Mouse (Mus musculus) left cerebral cortex, postnatal 36 days (tissue): ENCODE results near the gene Smarce1. TPM values are rescaled to one million over a fixed set of nuclear protein-coding genes. Genes with fewer than 3 reads are reported as not detected.
A peak's percentile ranks its signal among the peaks of the same experiment; 100 is the strongest.
"Not testable (repeated sequence)": the region's sequence is repeated elsewhere in the genome, so short reads cannot be mapped to it uniquely, and the experiment has no call there.

Source experiments
- DNase-seq, 2 experiments: peaks; one replicate each; pipeline ENCODE4 v3.0.0; 2021 to 2022; ENCODE audit warnings: low spot score in 2 of 2, mixed read lengths in 1 of 2
- intact Hi-C: fragments of 180-260 bp; cut with DNase I; formaldehyde crosslinking; loops from one replicate; pipeline ENCODE4 v1.15.1; 2025
- total RNA-seq, 2 experiments: library from RNA; stranded (reverse); gene quantifications; 2 replicates each; pipeline ENCODE4 v1.2.3; 2021

Smarce1 gene
- total RNA-seq = 10 to 100 TPM; 53.0 to 65.2 TPM

GRCm38 (mm10) chr11:99230261-99231048 lies at the start of gene Smarce1:
Smarce1 (minus strand) TSS chr11:99231017.
- intact Hi-C loops = no loop called here
- peak; percentile 85 to 87 for DNase-seq

GRCm38 (mm10) chr11:99279986-99280385 lies 49.2 kb upstream of the Smarce1 start:
- intact Hi-C loops = no loop called here
- DNase-seq = no peak

DNA sequence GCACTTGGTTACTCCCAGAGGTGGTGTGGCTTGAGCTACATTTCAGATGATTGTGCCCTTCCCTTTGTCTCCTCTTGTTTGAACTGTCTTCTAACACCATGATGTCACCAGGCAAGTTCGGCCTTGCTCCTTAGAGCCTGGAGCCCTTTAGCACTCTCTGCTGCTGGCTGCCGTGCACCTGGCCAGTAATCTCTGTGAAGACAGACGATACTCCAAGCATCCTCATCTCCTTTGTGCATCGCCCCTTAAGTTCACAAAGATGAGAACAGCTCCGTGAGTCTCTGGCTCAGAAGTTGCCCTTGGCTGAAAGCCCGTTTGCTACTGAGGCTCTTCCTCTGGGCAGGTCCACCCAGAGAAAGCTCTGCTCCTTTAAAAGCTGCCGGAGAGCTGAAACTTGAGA lies 46.0 kb upstream of the Smarce1 start:
- intact Hi-C loops = no loop called here
- DNase-seq = no peak

DNA sequence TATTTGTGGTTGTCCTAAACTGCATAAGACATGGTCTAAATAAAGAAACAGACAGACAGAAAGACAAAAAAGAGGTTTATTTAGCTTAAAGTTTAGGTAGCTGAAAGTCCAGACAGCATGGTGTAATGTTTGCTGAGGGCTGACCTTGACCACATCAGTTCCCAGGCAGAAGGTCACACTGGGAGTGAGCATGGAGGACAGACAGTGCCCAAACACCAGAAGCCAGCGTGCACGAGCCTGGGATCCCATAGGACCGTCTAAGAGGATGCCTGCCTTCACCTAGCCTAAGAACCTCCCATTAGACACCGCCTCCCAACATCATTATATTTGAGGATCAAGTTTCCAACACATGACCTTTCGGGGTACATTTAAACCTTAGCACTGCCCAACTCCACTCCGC lies 44.8 kb upstream of the Smarce1 start:
- no peak for DNase-seq
- intact Hi-C loops = no loop called here

- no peak for DNase-seq
- intact Hi-C loops = no loop called here
Measured at GRCm38 (mm10) chr11:99272721-99273120, 41.9 kb upstream of the Smarce1 start.

DNA sequence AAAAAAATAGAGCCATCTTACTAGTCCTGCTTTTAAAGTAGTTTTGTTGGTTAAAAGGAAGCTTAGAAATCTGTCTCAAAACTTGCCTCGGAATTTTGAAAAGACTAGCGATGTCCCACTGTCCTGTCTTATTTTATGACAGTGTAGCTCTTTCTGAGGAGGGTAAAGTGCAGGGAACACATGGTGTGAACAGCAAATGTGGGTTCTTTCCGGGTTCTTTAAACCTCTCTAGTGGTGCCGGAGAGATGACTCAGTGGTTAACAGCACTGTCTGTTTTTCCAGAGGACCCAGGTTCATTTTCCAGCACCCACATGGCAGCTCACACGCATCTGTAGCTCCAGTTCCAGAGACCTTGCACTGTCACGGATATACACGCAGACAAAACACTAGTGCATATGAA lies 38.4 kb upstream of the Smarce1 start:
- DNase-seq = no peak
- intact Hi-C loops = no loop called here

- no peak for DNase-seq
- intact Hi-C loops = no loop called here
Measured at GRCm38 (mm10) chr11:99265796-99266195, 35.0 kb upstream of the Smarce1 start.

DNA sequence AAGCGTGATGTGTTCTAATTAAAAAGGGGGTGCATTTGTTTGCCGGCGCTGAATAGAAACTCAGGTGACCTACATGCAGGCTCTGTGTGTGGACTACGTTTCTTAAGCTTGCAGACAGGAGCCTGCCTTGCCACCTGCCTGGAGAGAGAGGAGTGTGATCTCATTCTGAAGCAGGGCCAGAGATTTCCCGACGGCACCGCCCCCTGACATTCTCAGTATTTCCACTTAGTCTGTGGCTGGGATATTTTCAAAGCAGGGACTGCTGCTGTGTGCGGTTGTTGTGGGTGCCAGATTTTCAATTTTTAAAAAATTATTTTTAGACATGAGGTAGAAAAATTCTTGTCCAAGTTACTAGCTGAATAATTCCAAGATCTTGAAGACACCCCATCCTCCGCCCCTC lies 34.4 kb upstream of the Smarce1 start:
- DNase-seq = peak; percentile 72 to 76
- intact Hi-C loops = no loop called here

DNA sequence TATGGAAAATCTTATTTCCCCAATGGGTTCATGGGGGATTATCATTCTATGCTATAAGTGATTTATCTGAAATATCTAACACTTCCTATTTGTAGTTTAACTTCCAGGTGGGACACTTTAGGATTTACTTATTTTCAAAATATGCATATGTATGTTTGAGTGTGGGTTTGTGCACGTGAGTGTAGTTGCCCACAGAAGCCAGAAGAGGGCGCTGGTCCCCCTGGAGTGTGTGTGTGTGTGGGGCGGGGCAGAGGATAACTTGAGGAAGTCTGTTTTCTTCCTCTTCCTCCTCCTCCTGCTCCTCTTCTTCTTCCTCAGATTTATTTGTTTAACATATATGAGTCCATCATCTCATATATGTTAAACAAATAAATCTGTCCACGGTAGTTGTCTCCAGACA lies 25.4 kb upstream of the Smarce1 start:
- no peak for DNase-seq
- intact Hi-C loops = no loop called here

GRCm38 (mm10) chr11:99255316-99255715 lies 24.5 kb upstream of the Smarce1 start:
- DNase-seq = no peak

DNA sequence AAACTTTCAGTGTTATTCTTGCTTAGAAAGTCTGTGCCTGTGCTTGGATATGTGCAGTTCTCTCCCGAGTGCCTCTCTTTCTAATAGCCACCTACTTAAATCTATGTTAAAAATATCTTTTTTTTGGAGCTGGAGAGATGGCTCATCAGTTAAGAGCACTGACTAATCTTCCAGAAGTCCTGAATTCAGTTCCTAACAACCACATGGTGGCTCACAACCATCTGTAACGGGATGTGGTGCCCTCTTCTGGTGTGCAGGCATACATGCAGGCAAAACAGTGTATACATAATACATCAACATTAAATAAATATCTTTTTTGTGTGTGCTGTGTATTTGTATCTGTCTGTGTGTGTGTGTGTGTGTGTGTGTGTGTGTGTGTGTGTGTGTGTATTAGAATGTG lies 23.1 kb upstream of the Smarce1 start:
- intact Hi-C loops = no loop called here
- no peak for DNase-seq

More at GRCm38 (mm10) chr11:99255316-99255715, 24.5 kb upstream of the Smarce1 start:
- intact Hi-C loops = no loop called here

DNA sequence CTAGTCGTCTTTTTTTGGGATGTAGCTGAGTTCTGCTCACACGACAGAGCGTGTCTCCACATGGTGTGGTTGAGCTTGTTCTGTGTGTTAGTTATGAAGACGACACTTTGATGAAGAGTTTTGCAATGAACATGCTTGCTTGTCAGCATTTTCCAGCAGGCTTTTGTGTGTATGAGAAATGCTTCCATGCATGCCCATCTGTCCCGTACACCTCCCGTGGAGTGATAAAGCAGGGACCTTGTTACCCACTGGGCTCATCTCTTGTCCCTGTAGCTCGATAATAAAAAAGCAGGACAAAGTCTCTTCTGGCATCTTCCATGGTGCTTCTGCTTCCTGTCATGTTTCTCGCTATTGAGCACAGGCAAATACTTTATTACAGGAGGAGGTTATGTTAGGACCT lies 21.9 kb upstream of the Smarce1 start:
- intact Hi-C loops = no loop called here
- no peak for DNase-seq

GRCm38 (mm10) chr11:99250666-99251065 lies 19.8 kb upstream of the Smarce1 start:
- DNase-seq = no peak
- intact Hi-C loops = no loop called here

GRCm38 (mm10) chr11:99250241-99250640 lies 19.4 kb upstream of the Smarce1 start:
- DNase-seq = peak; percentile 32 to 64
- intact Hi-C loops = no loop called here

GRCm38 (mm10) chr11:99249115-99249514 lies 18.3 kb upstream of the Smarce1 start:
- DNase-seq = no peak
- intact Hi-C loops = no loop called here

DNA sequence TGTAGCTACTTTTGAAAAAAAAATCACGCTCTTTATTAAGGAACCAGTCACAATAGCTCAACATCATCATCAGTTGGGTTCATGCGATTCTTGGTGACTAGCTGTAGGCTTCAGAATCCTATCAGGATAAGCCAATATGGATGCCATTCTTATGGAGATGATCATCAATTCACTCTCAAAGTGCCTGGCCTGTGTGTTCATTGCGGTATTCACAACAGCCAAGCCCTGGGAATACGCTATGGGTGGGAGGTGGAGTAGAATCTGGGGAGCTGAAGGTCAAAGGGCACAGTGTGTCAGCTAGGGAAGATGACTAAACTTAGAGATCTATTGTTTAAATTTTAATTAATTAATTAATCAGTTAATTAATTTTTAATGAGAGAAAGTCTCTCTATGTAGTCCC lies 17.1 kb upstream of the Smarce1 start:
- intact Hi-C loops = no loop called here
- no peak for DNase-seq

DNA sequence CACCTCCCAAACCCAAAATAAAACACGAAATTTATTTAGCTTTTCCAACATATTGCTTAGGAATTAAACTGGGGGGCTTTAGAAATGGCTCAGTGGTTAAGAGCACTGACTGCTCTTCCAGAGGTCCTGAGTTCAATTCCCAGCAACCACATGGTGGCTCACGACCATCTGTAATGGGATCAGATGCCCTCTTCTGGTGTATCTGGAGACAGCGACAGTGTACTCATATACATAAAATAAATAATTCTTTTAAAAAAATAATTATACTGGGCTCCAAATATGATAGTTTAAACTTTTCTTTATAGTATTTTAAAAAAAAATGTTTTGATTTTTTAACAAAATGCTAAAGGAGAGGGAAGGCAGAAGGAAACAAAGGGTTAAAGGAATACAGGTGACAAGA lies 13.7 kb upstream of the Smarce1 start:
- intact Hi-C loops, DNase-seq: not testable (repeated sequence)

DNA sequence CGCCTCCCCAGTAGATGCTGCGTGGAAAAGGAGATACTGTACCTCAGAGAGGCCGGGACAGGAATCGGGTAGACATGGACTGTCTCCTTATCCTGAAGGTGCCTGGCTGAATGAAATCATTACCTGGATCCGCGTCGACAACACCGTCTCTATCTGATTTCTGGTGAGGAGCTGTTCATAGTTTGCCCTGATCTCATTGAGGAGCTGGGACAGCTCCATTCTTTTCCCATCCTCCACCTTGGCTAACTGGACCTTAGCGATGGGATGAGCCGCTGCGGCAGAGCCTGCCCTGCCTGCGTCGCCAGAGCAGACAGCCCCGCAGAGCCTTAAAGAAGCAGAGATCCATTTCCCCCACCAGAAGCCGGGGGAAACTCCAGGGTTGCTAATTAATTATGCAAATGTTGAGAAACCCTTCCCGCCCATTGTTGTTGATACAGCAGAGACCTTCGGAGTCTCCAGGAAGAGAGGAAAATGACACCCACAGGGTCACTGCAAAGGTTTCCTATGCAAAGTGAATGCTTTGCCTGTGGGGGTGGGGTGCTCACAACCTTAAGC lies 13.1 kb upstream of the Smarce1 start, which contains the start of gene Krt222:
Gene Krt222, minus strand, starts transcription at position 266 of the 555 bp plus-strand sequence.
- intact Hi-C loops = no loop called here

DNA sequence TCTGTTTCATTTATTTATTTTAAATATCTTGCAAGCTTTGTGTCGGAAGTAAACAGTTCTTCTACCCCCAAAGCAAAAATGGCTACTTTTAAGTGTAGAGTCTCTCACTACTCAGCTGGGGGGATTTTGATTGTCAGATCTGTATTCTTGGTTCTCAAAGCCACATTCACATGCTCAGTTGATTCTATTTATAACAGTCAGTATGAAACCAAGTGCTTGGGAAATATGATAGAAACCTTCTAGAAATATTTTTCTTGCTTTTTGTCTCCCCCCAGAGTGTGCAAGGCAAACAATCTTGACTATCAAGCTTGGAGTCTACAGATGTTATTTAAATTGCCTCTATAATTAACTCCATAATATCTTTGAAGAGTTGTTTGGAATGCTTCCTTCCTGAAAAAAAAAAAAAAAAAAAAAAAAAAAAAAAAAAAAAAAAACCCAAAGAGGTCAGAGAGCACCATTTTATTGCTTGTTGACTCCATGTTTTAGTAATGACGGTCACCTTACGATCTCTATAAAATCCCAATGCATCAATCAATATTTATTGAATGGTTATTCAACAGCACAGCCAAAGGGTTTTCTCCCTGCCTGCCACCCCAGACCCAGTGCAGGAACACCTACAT lies 12.5 kb upstream of the Smarce1 start:
- DNase-seq = no peak
- intact Hi-C loops = no loop called here

More for the DNA sequence above, 13.1 kb upstream of the Smarce1 start, which contains the start of gene Krt222:
- peak; percentile 55 to 62 for DNase-seq

DNA sequence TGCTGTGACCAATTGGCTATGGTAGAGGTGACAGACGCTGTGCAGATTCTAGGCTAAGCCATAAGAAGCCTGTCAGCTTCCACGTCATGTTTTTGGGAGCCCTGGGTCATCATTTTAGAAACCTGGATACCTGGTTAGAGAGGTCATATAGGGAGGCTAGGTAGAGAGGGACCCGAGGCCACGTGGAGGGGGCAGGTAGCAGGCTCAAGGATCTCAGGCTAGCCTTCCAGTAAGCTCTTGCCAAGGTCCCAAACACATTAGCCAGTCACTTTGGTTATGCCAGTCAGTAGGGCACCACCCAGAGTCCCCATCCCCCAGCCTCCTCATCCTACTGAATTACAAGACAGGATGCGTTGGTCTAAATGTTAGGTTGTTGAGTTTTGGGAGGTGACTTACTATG lies 11.2 kb upstream of the Smarce1 start:
- DNase-seq = no peak
- intact Hi-C loops = no loop called here

DNA sequence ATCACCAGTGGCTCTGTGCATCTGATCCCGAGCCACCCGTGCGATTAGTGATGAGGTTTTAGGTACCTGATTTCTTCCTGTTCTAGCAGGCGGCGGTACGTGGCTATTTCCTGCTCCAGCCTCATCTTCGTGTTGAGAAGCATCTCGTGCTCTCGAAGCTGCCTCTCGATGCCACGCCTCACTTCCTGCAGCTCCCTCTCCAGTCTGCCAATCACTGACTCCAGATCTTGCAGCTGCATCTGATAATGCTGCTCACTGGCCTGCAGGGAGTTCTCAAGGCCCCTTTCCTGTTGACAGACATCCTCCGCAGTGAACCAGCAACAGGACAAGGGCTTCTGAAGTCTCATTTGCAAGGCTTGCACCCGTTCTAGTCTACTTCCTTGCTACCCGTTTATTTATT lies 7.7 kb upstream of the Smarce1 start:
- intact Hi-C loops = no loop called here
- no peak for DNase-seq
